Mouse (Mus musculus) layer of hippocampus, postnatal 14 days (tissue): ENCODE data around the gene Tmod1. TPM values are rescaled to one million over a fixed set of nuclear protein-coding genes. Genes with fewer than 3 reads are reported as not detected.

Source experiments
- DNase-seq, 2 experiments: peaks; one replicate each; pipeline ENCODE4 v3.0.0; 2021 to 2022; ENCODE audit warnings: low spot score in 2 of 2, mixed read lengths in 1 of 2
- long read RNA-seq, 2 experiments: library from polyadenylated mRNA; stranded (forward); transcript quantifications; one replicate each; pipeline ENCODE4 v2.0.0; 2021
- total RNA-seq, 2 experiments: library from RNA; stranded (reverse); gene quantifications; 2 replicates each; pipeline ENCODE4 v1.2.3; 2021

The Tmod1 gene
- 10 to 100 TPM; 11.9 to 13.5 TPM for total RNA-seq
- long read RNA-seq, experiment 1, transcript Tmod1-201 (10 exons, 3,158 nt), result major isoform, 12 of 17 reads
- long read RNA-seq, experiment 1, partial matches to known transcripts, result 1 of 17 reads
- long read RNA-seq, experiment 1, other reads (novel, unspliced or antisense), result 4 of 17 reads
- long read RNA-seq, experiment 2, transcript Tmod1-201 (10 exons, 3,158 nt), result major isoform, 16 of 21 reads
- long read RNA-seq, experiment 2, partial matches to known transcripts, result 2 of 21 reads
- long read RNA-seq, experiment 2, other reads (novel, unspliced or antisense), result 2 of 21 reads

DNA sequence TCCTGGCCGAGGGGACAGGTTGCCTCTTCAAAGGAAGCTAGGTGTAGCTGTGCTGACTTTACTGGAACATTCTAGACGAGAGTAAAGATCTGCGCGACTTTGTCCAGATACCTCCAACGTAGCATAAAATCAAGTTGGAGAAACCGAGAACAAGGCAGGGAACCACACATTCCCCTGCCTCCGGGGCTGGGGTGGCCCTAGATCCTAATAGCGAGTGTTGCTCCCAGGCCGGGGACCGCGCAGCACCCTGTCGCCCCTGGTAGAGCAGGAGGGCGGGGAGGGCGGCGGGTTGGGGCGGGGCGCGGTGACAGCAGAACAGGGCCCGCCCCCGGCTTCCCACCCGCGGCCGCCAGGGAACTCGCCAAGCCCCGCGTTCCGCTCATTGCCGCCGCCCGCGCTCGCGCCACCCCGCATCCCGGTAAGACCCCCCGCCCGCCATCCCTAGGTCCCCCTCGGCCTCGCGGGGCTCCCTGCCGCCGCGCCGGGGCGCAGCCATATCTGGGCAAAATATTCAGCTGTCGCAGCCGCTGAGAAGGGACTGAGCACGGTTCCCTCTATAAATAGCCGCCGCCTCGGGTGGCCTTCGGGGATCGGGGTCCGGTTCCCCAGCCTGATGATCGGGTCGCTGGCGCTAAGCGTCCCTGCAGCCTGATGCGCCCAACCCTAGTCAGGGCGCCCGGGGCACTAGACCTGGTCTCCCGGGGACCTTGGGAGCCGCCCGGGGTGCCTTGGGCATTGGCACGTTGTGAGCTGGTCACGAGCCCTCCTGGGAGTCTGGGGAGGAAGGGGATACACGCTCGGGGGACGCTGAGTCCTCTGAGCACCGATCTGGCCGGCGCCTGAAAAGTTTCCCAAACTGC, at the start of gene Tmod1:
Gene Tmod1, plus strand, starts transcription at position 44 of the 860 bp plus-strand sequence.
- DNase-seq, result peak; percentile 37 to 39

- DNase-seq, result no peak
Observed at GRCm38 (mm10) chr4:45990427-45991135, 48.2 kb upstream of the Tmod1 start.

- DNase-seq, result peak; percentile 46 to 71
Observed at GRCm38 (mm10) chr4:45998536-45998935, 40.2 kb upstream of the Tmod1 start.

DNA sequence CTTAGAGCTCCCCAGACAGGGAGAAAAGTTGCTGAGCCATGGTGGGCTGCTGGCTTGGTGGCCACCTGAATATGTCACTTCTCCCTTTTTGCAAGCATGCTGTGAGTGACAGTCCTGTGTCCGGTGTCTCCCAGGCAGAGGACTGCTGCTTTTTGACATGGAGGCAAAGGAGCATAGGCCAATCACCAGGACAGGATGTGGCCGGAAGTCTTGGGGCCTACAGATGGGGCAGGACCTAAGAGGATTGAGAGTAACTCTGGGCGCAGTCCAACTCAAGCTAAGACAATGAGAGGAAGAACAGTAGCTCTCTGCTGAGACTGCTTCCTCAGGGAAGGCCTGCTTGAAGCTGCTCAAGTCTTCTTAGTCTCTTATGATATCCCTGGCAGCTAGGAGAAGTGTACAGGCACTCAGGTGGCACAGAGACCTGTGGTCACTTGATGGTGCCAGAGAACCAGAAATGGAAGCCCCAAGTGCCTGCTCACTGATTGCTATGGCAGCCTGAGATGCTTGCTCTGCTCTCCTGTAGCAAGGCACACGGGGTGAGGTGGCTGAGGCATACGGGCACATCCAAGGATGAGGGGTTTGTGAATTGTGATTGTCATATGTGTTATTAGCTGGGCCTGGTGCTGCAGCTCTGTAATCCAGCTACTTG, 30.5 kb upstream of the Tmod1 start:
- DNase-seq, result no peak

DNA sequence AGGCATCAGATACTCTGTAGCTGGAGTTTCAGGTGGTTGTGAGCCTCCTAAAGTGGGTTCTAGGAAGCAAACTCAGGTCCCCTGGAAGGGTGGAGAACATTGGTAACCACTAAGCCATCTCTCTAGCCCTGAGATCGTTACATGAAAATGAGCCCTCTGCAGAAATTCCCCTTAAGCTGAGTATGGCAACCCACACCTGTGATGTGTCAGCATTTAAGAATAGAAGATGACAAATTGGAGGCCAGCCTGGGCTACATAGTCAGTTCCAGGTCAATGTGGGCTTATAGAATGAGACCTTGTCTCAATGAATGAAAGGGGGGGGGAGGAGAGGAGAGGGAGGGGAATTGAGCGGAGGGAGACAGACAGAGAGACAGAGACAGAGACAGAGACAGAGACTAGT, 27.0 kb upstream of the Tmod1 start:
- DNase-seq, result no peak

DNA sequence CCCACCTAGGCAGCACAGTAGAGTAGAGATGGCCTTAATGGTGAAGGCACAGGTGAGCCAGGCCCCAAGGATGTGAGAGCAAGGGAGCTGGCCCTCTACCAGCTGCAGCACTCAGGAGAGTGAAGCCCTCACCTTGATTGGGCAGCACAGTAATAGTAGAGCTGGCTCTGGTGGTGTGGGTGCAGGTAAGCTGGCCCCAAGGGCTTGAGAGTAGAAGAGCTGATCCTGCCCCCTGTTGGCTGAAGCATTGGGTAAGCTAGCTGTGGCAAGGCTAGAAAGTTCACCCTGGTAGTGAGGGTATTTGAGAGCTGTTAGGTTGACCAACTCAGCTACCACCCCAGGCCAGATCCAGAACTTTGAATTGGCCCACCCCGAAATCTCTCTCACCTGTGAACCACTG, 23.1 kb upstream of the Tmod1 start:
- DNase-seq, result no peak

DNA sequence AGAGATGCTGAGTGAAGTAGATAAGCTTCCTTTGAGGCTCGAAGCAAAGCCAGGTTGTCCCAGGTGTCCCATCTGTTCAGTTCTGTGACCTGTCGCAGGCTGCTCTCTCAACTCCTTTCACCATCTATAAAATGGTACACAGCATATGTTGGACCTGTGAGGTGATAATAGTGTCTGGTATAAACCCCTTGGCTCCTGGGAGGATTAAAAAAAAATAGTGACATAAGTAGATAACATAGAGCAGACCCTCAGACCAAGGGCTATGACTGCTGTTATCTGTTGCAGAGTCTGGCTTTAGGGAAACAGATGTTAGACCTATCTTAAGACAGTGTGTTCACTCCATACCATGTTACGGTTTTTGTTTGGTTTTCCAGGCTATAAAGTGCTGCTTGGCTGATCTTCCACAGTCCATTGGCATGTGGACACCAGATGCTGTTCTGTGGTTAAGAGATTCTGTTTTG, 15.7 kb upstream of the Tmod1 start:
- no peak for DNase-seq

DNA sequence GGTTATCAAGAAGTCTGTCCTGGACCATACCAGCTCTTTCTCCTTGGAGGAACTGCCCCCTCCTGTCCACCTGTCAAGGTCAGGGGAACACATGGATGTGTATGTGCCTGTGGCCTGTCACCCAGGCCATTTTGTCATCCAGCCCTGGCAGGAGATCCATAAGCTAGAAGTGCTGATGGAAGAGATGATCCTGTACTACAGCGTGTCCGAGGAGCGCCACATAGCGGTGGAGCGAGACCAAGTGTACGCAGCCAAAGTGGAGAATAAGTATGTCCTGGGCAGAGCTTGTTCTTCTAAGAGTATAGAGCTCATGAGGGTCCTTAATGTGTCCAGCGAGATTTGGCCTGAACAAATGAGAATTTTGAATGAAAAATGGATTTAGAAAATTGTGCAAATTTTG, 12.8 kb upstream of the Tmod1 start:
- DNase-seq, result peak; percentile 21 to 52

GRCm38 (mm10) chr4:46028224-46028623, 10.5 kb upstream of the Tmod1 start:
- DNase-seq, result no peak

DNA sequence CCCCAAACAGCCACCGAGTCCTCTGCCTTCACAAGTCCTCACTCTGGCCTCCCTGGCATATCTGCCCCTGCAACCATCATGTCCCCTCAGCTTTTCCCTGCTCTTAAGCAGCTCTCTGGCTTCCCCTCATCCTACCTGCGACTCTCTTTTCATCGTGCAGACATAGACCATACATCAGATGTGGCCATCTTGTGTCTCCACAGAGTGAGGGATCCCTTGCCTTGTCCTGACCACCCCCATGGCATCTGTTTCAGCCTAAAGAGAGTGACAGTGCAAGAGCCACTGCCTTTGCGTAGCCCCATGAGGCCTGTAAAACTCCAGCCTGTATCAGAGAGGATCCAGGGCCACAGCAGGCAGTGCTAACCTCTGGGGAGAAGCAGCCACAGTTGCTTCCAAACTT, 10.0 kb upstream of the Tmod1 start:
- no peak for DNase-seq

GRCm38 (mm10) chr4:46029552-46029951, 9.2 kb upstream of the Tmod1 start:
- no peak for DNase-seq

GRCm38 (mm10) chr4:46032448-46032847, 6.3 kb upstream of the Tmod1 start:
- no peak for DNase-seq

DNA sequence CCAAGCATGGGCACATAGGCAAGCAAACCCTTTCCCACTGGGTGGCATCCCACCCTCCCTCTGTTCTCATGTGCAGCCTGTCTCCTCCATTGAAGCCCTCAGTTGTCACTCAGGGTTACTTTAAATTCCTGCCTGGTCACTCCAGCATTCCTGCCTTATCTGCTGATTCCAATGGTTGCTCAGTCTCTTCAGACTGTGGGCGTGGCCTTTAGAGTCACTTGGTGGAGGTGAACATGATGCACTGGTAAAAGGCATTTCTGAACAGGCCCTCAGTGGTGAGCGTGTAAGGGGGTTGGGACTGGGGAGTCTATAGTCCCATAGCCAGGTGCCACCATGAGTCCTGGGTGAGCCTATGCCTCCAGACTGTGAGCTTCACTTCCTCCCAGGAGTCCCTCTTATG, 5.5 kb upstream of the Tmod1 start:
- no peak for DNase-seq

- DNase-seq, result no peak
Observed at GRCm38 (mm10) chr4:46038591-46038891, 194 bp upstream of the Tmod1 start.

GRCm38 (mm10) chr4:46039899-46040298, 1.2 kb downstream of the Tmod1 start:
- no peak for DNase-seq

DNA sequence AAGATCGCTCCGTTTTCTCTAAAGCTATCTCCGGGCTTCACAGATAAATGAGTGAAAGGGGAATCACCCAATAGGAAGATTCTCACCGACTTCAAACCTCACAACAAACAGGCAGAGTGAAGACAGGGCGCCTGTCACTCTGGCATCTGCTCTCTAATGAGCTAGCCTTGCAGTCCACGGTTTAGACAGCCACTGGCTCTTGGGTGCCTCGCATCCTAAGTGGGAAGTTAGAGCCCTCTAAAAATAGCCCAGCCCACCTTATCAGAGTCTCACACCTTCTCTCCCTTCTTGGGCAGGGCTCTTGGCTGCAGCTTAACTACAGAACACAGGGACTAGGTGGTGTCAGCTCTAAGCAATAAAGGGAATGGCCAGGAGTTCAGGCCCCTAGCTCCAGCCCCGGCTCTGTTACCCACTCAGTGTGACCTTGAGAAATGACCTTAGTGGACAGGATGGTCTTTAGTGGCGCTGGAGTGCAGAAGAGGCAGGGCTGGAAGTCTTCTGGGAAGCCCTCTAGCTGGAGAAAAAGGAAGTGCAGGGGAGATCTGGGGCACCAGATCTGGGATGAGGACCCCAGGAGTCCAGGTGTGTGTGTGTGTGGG, 2.0 kb downstream of the Tmod1 start:
- DNase-seq, result no peak

DNA sequence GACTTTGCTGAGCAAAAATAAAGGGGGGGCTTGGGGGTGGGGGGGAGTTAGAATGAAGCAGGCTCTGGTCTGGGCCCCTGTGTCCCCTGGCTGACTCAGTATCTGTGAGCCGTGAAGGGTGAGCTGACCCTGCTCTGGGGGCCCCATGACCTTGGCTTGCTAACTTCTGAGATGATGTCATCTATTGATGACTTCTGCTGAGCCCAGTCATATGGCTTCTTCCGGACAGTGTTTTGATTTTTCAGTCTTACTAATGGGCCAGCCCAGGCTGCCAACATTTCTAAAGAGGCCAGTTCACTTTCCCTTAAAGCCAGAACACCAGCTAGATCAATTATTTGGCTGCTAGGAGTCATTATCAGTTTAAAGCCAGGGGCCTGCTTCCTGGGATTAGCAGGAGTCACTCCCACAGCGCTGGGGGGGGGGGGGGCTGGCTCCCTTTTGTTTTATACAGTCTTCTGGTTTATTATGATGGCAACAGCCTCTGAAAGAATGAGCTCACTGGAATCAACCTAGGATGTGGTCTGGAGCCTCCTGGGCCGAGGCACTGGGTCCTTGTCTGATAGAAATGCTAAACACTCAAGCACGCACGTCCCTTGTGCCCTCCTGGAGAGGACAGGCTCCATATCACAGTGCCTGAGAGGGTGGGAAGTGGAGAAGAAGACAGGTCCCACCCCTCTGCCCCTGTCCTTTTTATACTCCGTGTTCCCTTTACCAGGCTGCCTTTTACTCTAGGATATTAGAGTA, 3.2 kb downstream of the Tmod1 start:
- DNase-seq, result no peak

- DNase-seq, result no peak
Observed at GRCm38 (mm10) chr4:46042505-46042850, 3.7 kb downstream of the Tmod1 start.

- DNase-seq, result no peak
Observed at GRCm38 (mm10) chr4:46043361-46043760, 4.6 kb downstream of the Tmod1 start.

DNA sequence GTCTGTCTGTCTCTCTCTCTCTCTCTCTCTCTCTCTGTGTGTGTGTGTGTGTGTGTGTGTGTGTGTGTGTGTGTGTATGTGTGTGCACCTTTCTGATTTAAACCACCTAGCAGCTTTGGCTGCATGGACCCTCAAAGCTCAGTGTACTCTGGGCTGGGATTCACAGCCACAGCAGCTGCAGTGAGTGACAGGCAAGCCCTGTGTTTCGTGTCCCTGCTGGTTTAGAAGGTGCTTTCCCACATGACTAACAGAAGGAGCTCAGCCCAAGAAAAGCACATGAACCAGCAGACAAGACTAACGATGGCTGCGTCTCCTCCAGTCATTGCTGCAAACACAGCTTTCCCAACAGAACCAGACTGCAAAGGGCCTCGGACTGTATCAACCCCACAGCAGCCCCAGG, 9.2 kb downstream of the Tmod1 start:
- DNase-seq, result no peak
